In the genomic region with DNA sequence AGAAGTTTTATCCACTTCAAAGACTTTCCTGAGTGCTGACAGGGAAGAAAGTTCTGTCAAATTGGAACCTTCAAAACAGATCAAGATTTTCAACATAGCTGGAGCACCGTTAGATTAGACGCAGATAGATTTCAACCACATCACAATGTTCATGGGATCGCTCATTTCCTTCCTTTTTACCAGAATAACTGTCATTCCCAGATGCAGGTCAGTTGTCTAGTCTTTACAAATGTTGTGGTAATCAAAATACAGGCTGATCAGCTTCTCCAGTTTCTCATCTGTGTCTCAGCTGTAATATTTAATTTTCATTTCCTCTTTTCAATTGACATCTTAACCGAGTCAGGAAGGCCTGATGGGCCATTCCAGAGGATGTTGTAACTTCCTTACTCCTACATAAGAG, we compare ENCODE assay signal across 30 mouse cellular contexts. TPM values are rescaled to one million over a fixed set of nuclear protein-coding genes. Genes with fewer than 3 reads are reported as not detected.
DNase-seq lines count a peak whose midpoint lies in the region; ATAC-seq and TF ChIP-seq lines count a peak whose summit lies in the region.
"Had no signal": no experiment of that assay in that cellular context is flagged by ENCODE, and none has a peak within 500 bp of the region (broad histone marks: within the 10 kb centered on the region; RNA-seq: fewer than 3 reads in every experiment).

No protein-coding gene starts in this region.

- H3K9me3 ChIP-seq in ES-Bruce4 (replicated peaks; ENCODE audit: control insufficient read depth, insufficient read depth, low read length, poor library complexity, severe bottlenecking): no peaks in the 10 kb centered on the region
- H3K9me3 ChIP-seq: embryonic facial prominence, embryonic 12.5 days; embryonic facial prominence, embryonic 15.5 days; G1E; heart, embryonic 10.5 days; heart, embryonic 13.5 days; hindbrain, embryonic 12.5 days; hindbrain, embryonic 15.5 days had no signal

- no peaks in the 10 kb centered on the region for H3K36me3 ChIP-seq in ES-Bruce4 (ENCODE audit: control insufficient read depth, insufficient read depth, low read length, poor library complexity, severe bottlenecking)
- H3K36me3 ChIP-seq: embryonic facial prominence, embryonic 12.5 days; embryonic facial prominence, embryonic 15.5 days; G1E; heart, embryonic 10.5 days; heart, embryonic 13.5 days; hindbrain, embryonic 12.5 days; hindbrain, embryonic 15.5 days had no signal

- no peak overlapping the region for H3K4me3 ChIP-seq in ES-Bruce4 (ENCODE audit: low read depth, low read length)
- H3K4me3 ChIP-seq: embryonic facial prominence, embryonic 12.5 days; embryonic facial prominence, embryonic 15.5 days; gastrocnemius, adult 2 months; heart, adult 2 months; heart, embryonic 10.5 days; heart, embryonic 13.5 days; hindbrain, embryonic 12.5 days; hindbrain, embryonic 15.5 days had no signal

- peak; percentile 12 for DNase-seq in A20 (ENCODE audit: low read depth, low spot score)
- no peak for DNase-seq in spleen, postnatal 14 days (ENCODE audit: low spot score in 2 of 2)
- no peak for DNase-seq in left cerebral cortex, postnatal 10 days (ENCODE audit: extremely low spot score in 1 of 2, low spot score in 2 of 2)
- no peak for DNase-seq in lung, postnatal 4 days
- DNase-seq: adrenal gland, adult 2 months; adrenal gland, postnatal 25 days; B cell, adult 2 months; cerebellum, adult 18-20 months; cerebellum, adult 9-10 months; cerebellum, postnatal 14 days; forebrain, postnatal 0 days; gastrocnemius, adult 2 months; gastrocnemius, postnatal 14 days; heart, adult 2 months; heart, postnatal 14 days; kidney, adult 11 months had no signal

- ATAC-seq in granulocyte monocyte progenitor cell, adult 5-6 weeks (replicated peaks; ENCODE audit: poor library complexity, severe bottlenecking): peak; percentile 91
- ATAC-seq: forebrain, embryonic 14.5 days; forebrain, postnatal 0 days; Patski had no signal

- TF ChIP-seq POLR2A in ES-Bruce4 (IDR thresholded peaks at IDR 0.05; ENCODE audit: insufficient read depth, low read length): no peak

- intact Hi-C loops in left cerebral cortex, postnatal 10 days (cut with DNase I): no loop called here

- no peak overlapping the region for H3K9ac ChIP-seq in ES-Bruce4 (ENCODE audit: low read depth, poor library complexity, severe bottlenecking)
- H3K9ac ChIP-seq: embryonic facial prominence, embryonic 12.5 days; embryonic facial prominence, embryonic 15.5 days; forebrain, postnatal 0 days; heart, embryonic 13.5 days; hindbrain, embryonic 12.5 days; hindbrain, embryonic 15.5 days had no signal

- peaks cover 8% of the 10 kb centered on the region for H3K4me1 ChIP-seq in ES-Bruce4 (ENCODE audit: control insufficient read depth, insufficient read depth, low read length)
- H3K4me1 ChIP-seq: embryonic facial prominence, embryonic 12.5 days; embryonic facial prominence, embryonic 15.5 days; heart, embryonic 10.5 days; heart, embryonic 13.5 days; hindbrain, embryonic 12.5 days; hindbrain, embryonic 15.5 days had no signal

- TF ChIP-seq EP300 in ES-Bruce4 (IDR thresholded peaks at IDR 0.05; ENCODE audit: insufficient read depth, low read depth, low read length): no peak

- TF ChIP-seq CTCF in ES-Bruce4 (IDR thresholded peaks at IDR 0.05; ENCODE audit: low read depth, low read length): no peak

- H3K27ac ChIP-seq in ES-Bruce4 (ENCODE audit: insufficient read depth, low read length): peak overlapping the region; percentile 8
- H3K27ac ChIP-seq: embryonic facial prominence, embryonic 12.5 days; embryonic facial prominence, embryonic 15.5 days; gastrocnemius, adult 2 months; heart, adult 2 months; heart, embryonic 10.5 days; heart, embryonic 13.5 days; hindbrain, embryonic 12.5 days; hindbrain, embryonic 15.5 days had no signal

- no peaks in the 10 kb centered on the region for H3K27me3 ChIP-seq in ES-Bruce4 (ENCODE audit: control insufficient read depth, insufficient read depth, low read length, poor library complexity, severe bottlenecking)
- H3K27me3 ChIP-seq: CH12.LX; embryonic facial prominence, embryonic 12.5 days; embryonic facial prominence, embryonic 15.5 days; heart, embryonic 13.5 days; hindbrain, embryonic 12.5 days; hindbrain, embryonic 15.5 days; Patski had no signal

RNA-seq across cellular contexts. Expression of a gene that starts 29.5 kb away (rescaled TPM):
- polyA plus RNA-seq in ES-Bruce4 (2011; ENCODE audit: insufficient read depth, insufficient read length, low read depth, missing spikeins): 46.0 and 47.0 TPM in 2 replicates
- total RNA-seq in granulocyte monocyte progenitor cell, adult 5-6 weeks (2014; fragmentation: Nextera tagmentation): not detected in 2 replicates
- not detected in 2 replicates for total RNA-seq in granulocyte monocyte progenitor cell, adult 5-6 weeks (2017)
- under 1 TPM; 0.26 TPM for total RNA-seq in left cerebral cortex, postnatal 10 days (2021)
- total RNA-seq: hematopoietic stem cell, adult 5-6 weeks had no signal

RNA-seq across cellular contexts. Expression of a gene that starts 30.1 kb away (rescaled TPM):
- 2.9 and 3.5 TPM in 2 replicates for polyA plus RNA-seq in ES-Bruce4 (2011; ENCODE audit: insufficient read depth, insufficient read length, low read depth, missing spikeins)
- not detected in 2 replicates for total RNA-seq in granulocyte monocyte progenitor cell, adult 5-6 weeks (2014; fragmentation: Nextera tagmentation)
- total RNA-seq in granulocyte monocyte progenitor cell, adult 5-6 weeks (2017): 0.30 TPM in 1 of 2 replicates, not detected in the other
- under 1 TPM; 0.15 to 0.26 TPM for total RNA-seq in left cerebral cortex, postnatal 10 days (2021)
- total RNA-seq: hematopoietic stem cell, adult 5-6 weeks had no signal
- polyA plus RNA-seq: intestine, embryonic 14.5 days had no signal

RNA-seq across cellular contexts. Expression of a gene that starts 39.7 kb away (rescaled TPM):
- 71.2 and 77.6 TPM in 2 replicates for polyA plus RNA-seq in ES-Bruce4 (2011; ENCODE audit: insufficient read depth, insufficient read length, low read depth, missing spikeins)
- total RNA-seq in granulocyte monocyte progenitor cell, adult 5-6 weeks (2014; fragmentation: Nextera tagmentation): 13.5 and 28.0 TPM in 2 replicates
- total RNA-seq in granulocyte monocyte progenitor cell, adult 5-6 weeks (2017): 34.0 and 44.5 TPM in 2 replicates
- 10 to 100 TPM; 17.9 to 18.5 TPM for total RNA-seq in left cerebral cortex, postnatal 10 days (2021)
